Mouse (Mus musculus): ENCODE data around the gene Arglu1. TPM values are rescaled to one million over a fixed set of nuclear protein-coding genes. Genes with fewer than 3 reads are reported as not detected.
A peak's percentile ranks its signal among the peaks of the same experiment; 100 is the strongest.

Gene Arglu1
- polyA plus RNA-seq, 1 experiment from 2014 or later, result 155 TPM

DNA sequence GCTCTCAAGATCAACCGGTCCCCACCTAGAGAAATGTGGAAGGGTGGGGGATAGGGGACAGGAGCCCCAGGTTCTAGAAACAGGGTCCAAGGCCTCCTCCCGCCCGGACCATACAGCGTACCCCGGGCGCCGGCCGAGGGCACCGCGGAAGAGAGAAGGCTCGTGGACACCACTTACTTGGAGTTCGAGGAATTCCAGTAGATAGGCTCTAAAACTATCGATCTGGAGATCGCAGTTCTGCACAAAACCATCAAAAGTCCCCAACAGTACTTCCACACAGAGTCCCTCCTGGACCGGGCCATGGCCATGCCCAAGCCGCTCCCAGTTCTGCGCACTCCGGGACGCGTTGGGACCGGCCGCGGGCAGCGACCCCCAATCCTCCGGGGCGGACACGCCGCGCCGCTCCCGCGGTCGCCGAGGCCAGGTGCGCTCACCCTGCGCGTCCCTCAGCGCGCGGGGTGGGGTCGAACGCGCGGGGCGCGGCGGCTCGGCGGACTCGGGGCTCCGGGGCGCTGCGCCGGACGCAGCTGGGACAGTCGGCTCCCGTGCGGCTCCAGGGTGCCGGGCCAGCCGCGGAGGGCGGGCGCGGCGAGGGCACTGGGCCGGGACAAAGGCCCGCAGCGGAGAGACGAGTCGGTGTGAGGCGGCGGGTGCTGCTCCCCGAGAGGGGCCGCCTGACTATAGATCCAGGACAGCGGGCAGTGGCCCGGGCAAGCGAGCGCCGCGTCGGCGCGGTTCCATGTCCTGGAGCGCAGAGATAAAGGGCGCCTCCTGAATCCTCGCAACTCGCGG, 29.8 kb downstream of the Arglu1 start:
- peak overlapping the region; percentile 85 for H3K4me3 ChIP-seq (replicated peaks; ENCODE audit: low read length)
- ATAC-seq (ENCODE audit: low FRiP score), result no peak; the same call in 1 of the 2 replicates
- H3K27ac ChIP-seq, result peak overlapping the region; percentile 90
- DNase-seq (ENCODE audit: low spot score), result peak; percentile 55
- peak overlapping the region; percentile 86 for H3K4me2 ChIP-seq (replicated peaks)
- H3K4me1 ChIP-seq (replicated peaks; ENCODE audit: control insufficient read depth, insufficient read depth, low read length), result peaks cover 17% of the 10 kb centered on the region
- no peaks in the 10 kb centered on the region for H3K27me3 ChIP-seq (ENCODE audit: control insufficient read depth, insufficient read depth, low read length)
- WGBS, result 0% methylated on average over 77 of the region's 88 CpGs
- H3K9ac ChIP-seq, result peak overlapping the region; percentile 92
- peaks cover 3% of the 10 kb centered on the region; the same call in 1 of the 2 replicates for H3K36me3 ChIP-seq (replicated peaks; ENCODE audit: control insufficient read depth, insufficient read depth)
- no peaks in the 10 kb centered on the region for H3K9me3 ChIP-seq (ENCODE audit: control insufficient read depth, low read length)

DNA sequence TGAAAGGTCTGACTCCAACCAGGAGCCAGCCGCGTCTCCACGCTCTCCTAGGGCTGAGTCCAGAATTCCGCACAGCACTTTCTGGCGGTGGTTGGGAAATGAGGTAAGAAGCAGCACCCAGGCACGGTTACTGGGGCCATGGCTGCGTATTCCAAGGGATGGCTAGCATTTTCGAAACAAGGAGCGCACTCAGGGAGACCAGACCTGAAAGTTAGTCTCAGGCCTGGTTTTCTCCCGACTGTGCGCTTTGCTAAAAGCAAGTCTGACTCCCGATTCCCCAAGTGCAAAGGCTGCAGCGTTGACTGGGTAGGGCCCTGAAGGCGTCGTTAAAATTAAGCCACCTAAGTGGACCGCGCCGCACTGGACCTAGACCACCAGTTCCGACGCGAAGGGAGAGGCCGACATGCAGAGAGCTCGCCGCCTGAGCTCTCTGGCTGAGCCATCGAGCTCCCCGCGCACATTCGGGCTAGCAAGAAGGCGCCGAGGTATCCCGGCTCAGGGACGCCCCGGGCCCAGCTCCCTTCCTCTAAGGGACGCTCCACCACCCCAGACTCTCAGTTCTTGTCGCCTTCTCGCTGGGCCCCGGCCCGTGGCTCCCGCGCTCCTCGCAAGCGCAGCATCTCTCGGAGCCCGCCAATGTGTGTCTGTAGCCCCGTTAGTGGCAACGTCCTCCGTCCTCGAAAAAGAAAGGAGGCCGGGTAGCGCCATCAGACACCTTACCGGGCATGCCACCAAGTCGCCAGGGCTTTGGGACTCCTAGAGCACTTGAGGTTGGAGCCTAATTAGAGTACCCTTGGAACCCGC, 30.6 kb downstream of the Arglu1 start:
- H3K27me3 ChIP-seq (ENCODE audit: control insufficient read depth, insufficient read depth, low read length), result no peaks in the 10 kb centered on the region
- no peaks in the 10 kb centered on the region for H3K36me3 ChIP-seq (replicated peaks; ENCODE audit: control insufficient read depth, insufficient read depth)
- WGBS, result under 1% methylated on average over 53 of the region's 53 CpGs
- no peaks in the 10 kb centered on the region for H3K9me3 ChIP-seq (ENCODE audit: control insufficient read depth, low read length)
- peak overlapping the region; percentile 90 for H3K27ac ChIP-seq
- DNase-seq (ENCODE audit: low spot score) (peak; percentile 57), ATAC-seq (ENCODE audit: low FRiP score) (no peak)
- H3K9ac ChIP-seq, result peak overlapping the region; percentile 92
- peaks cover 23% of the 10 kb centered on the region for H3K4me1 ChIP-seq (replicated peaks; ENCODE audit: control insufficient read depth, insufficient read depth, low read length)
- H3K4me3 ChIP-seq (replicated peaks; ENCODE audit: low read length), result peak overlapping the region; percentile 85
- H3K4me2 ChIP-seq (replicated peaks), result peak overlapping the region; percentile 86

DNA sequence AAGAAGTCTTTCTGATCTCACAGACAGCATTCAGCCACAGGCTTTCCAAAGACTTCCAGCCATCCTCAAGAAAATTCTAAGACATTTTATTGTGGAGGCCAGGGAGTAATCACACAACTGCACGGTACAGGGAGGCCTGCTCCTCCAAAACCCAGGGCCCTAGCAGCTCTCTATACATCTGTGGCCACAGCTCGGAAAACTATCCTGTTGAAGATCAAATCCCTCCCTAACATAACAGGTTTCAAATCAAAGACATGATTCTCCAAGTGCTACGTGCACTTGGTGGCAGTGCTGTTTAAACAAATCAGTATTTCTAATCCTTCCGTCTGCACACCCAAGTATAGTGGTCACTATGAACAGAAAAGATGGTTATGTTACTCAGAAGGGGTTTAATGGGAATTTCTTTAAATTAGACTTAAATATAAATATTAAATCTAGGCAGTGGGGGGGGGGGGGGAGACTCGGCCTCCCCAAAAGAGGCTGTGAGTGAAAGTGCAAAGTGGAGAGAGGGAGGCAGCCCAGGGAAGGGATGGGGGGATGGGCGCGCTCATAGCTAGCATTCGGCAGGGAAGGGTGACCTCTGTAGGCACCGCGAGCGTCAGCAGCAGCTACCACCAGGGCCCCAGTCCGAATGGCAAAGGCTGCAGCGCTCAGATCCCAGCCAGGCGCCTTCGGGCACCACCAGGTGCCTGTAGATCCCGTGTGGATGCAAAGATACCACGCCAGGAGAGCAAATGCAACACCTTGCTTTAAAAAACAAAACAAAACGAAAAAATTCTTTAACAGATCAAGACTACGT, 31.7 kb downstream of the Arglu1 start:
- peak overlapping the region; percentile 86 for H3K4me2 ChIP-seq (replicated peaks)
- H3K9me3 ChIP-seq (ENCODE audit: control insufficient read depth, low read length), result no peaks in the 10 kb centered on the region
- WGBS, result 2% methylated on average over 19 of the region's 19 CpGs
- H3K27me3 ChIP-seq (ENCODE audit: control insufficient read depth, insufficient read depth, low read length), result no peaks in the 10 kb centered on the region
- H3K4me1 ChIP-seq (replicated peaks; ENCODE audit: control insufficient read depth, insufficient read depth, low read length), result peaks cover 34% of the 10 kb centered on the region
- H3K27ac ChIP-seq, result peak overlapping the region; percentile 90
- ATAC-seq (ENCODE audit: low FRiP score), result peak; percentile 54; the same call in 1 of the 2 replicates
- H3K9ac ChIP-seq, result peak overlapping the region; percentile 92
- DNase-seq (ENCODE audit: low spot score), result peak; percentile 85
- no peaks in the 10 kb centered on the region for H3K36me3 ChIP-seq (replicated peaks; ENCODE audit: control insufficient read depth, insufficient read depth)
- H3K4me3 ChIP-seq (replicated peaks; ENCODE audit: low read length), result peak overlapping the region; percentile 85

DNA sequence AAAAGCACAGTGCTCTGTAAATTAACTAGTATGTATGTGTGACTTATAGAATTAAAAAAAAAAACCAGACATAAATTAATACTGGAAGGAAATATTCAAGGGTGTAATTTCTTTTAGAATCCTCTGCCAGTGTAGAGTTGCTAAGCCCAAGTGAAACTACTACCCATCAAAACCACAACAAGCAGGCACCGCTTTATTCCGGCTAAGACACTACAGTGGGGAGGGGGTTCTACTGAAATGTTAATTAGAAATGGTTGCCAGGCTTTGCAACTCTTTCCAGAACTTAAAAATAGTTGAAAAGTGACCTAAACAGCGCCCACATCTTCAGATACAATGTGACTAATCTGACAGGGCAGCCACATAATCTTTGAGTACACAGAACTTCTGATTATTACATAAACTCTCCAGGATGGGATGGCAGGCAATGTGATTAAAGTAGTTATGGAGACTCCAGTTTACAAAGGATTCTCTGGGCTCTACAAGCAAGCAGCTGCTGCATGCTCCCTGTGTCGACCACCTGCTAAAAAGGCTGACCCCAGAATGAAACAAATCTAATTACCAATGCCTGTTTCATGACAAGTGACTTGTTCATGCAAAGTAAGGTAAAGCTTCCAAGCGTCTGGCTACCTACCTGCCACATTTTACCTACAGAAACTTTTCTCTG, 32.5 kb downstream of the Arglu1 start:
- peaks cover 42% of the 10 kb centered on the region for H3K4me1 ChIP-seq (replicated peaks; ENCODE audit: control insufficient read depth, insufficient read depth, low read length)

DNA sequence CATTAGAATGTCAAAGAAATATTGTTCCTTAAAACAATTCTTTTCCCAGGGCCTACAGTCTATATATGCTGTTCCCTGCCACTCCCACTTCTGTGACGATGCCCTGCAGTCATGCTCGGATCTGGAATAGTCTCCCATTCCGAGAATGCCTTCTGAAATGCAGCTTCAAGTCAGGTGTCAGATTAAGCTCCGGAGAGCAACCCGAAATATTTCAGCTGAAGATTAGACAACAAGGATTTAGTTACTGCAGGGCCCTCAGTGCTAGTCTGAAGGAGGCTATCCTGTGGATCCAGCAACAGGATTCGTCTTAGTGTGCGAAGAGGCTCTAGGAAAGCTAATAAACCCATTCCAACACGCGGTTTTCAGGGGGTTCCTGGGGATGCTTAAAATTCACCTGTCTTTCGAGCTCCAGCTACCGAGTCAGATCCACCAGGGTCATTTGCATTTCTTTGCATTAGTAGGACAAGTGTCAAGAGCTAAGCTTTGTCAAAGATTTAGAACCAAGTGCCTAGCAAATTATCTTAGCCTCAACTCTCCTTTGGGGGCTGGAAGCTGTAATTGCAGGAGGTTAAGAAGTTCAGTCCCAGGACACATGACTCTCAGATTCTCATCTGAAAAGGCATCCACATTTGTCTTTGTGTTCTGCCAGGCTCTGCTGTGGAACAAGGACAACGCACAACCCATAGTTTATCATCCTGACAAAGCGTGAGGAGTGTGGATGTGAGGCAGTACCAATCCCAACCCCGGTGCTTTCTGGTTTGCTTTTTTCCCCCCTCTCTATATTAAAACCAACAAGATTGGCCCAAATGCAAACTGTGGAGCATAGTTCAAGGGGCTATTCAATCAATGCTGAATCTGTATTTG, 33.5 kb downstream of the Arglu1 start:
- Histone ChIP-seq H3K9me3 (ENCODE audit: control insufficient read depth, low read length) (no peaks in the 10 kb centered on the region), H3K27ac (peak overlapping the region; percentile 90), H3K36me3 (replicated peaks; ENCODE audit: control insufficient read depth, insufficient read depth) (no peaks in the 10 kb centered on the region), H3K4me3 (replicated peaks; ENCODE audit: low read length) (peak overlapping the region; percentile 85), H3K27me3 (ENCODE audit: control insufficient read depth, insufficient read depth, low read length) (no peaks in the 10 kb centered on the region), H3K4me1 (replicated peaks; ENCODE audit: control insufficient read depth, insufficient read depth, low read length) (peaks cover 52% of the 10 kb centered on the region), H3K9ac (peak overlapping the region; percentile 92), H3K4me2 (replicated peaks) (peak overlapping the region; percentile 86)
- DNase-seq (ENCODE audit: low spot score) (peak; percentile 56), ATAC-seq (ENCODE audit: low FRiP score) (no peak)
- 4% methylated on average over 14 of the region's 14 CpGs for WGBS

More for the DNA sequence above, 32.5 kb downstream of the Arglu1 start:
- Histone ChIP-seq H3K36me3 (replicated peaks; ENCODE audit: control insufficient read depth, insufficient read depth) (no peaks in the 10 kb centered on the region), H3K27me3 (ENCODE audit: control insufficient read depth, insufficient read depth, low read length) (no peaks in the 10 kb centered on the region), H3K9ac (peak overlapping the region; percentile 92), H3K27ac (peak overlapping the region; percentile 90), H3K4me2 (replicated peaks) (peak overlapping the region; percentile 86), H3K4me3 (replicated peaks; ENCODE audit: low read length) (peak overlapping the region; percentile 85), H3K9me3 (ENCODE audit: control insufficient read depth, low read length) (no peaks in the 10 kb centered on the region)
- WGBS, result 6% methylated on average over 5 of the region's 5 CpGs
- ATAC-seq (ENCODE audit: low FRiP score) (no peak), DNase-seq (ENCODE audit: low spot score) (peak; percentile 47)

DNA sequence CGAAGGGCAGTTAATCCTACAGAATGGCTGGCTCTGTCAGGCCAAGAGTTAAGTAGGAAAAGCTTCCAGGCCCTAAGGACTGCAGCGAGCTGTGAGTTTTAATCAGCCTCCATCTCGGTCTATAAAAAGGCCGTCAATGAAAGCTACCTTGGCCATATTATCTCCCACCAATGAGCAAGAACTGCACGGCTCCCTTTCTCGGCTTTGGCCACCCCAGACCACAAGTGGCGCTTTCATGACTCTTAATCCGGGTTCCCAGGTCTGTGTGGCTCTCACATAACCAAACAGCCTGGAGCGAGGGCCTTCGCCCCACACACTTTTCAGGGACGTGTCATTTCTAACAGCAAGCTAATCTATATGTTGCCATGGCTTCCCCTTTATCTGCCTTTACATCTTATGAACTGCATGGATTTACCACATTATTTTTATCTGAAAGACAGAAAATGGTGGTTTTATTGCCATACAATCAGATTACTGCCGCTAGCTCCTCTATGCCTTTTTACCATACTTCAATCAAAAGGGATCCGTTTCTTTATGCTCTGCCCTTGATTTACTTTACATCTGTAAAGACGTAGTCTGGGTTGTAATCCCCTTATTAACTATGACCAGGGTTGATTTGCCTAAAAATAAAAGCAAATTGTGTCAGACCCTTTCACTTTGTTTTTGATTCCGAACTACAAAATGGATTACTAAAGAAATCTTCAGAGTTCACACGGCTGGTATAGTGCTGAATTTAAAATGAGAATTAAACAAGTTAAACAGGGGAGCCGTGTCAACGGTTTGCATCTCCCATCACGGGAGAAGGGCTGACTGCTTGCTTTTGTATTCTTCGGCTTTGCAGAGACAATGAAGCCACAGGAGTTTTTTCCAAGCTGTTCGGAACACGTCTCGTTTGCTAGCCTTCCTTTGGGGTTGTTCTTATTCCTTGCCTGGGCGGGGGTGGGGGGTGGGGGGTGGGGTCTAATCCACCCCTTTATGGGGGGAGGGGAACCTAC, 34.7 kb downstream of the Arglu1 start:
- peak overlapping the region; percentile 86 for H3K4me2 ChIP-seq (replicated peaks)
- no peaks in the 10 kb centered on the region for H3K27me3 ChIP-seq (ENCODE audit: control insufficient read depth, insufficient read depth, low read length)
- peak; percentile 50 for DNase-seq (ENCODE audit: low spot score)
- WGBS, result 6% methylated on average over 24 of the region's 24 CpGs
- peak overlapping the region; percentile 85 for H3K4me3 ChIP-seq (replicated peaks; ENCODE audit: low read length)
- no peaks in the 10 kb centered on the region for H3K9me3 ChIP-seq (ENCODE audit: control insufficient read depth, low read length)
- H3K9ac ChIP-seq, result peak overlapping the region; percentile 92
- no peak for ATAC-seq (ENCODE audit: low FRiP score)
- H3K36me3 ChIP-seq (replicated peaks; ENCODE audit: control insufficient read depth, insufficient read depth), result no peaks in the 10 kb centered on the region
- H3K27ac ChIP-seq, result peak overlapping the region; percentile 90
- peaks cover 59% of the 10 kb centered on the region for H3K4me1 ChIP-seq (replicated peaks; ENCODE audit: control insufficient read depth, insufficient read depth, low read length)

DNA sequence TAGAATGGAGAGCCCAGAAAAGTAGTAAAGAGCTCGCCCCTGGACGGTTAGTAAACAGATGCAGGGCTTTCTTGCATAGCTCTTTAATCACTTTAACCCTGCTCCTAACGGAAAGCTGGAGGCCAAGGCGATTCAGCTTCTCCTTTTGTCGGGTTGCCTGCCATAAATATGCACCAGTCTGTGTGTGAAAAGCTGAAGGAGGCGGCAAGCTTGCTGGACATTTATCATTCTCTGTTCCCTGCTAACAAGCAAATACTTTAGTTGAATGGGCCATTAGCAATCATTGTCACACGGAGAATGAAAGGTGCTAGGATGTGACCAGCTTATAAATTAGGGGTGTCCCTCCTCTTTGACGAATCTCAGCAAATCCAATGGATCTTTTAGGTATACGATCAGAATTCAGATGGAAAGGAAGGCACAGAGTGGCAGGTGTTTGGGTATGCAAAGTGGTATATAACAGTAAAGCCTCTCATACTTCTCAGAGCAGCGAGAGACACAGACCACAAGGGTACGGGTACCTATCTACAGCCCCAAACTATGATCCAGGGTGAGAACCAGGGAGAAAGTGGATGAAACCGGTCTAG, 36.3 kb downstream of the Arglu1 start:
- Histone ChIP-seq H3K9ac (peak overlapping the region; percentile 52), H3K4me1 (replicated peaks; ENCODE audit: control insufficient read depth, insufficient read depth, low read length) (peaks cover 68% of the 10 kb centered on the region), H3K4me2 (replicated peaks) (peak overlapping the region; percentile 86), H3K4me3 (replicated peaks; ENCODE audit: low read length) (peak overlapping the region; percentile 17), H3K9me3 (ENCODE audit: control insufficient read depth, low read length) (no peaks in the 10 kb centered on the region), H3K27me3 (ENCODE audit: control insufficient read depth, insufficient read depth, low read length) (no peaks in the 10 kb centered on the region), H3K27ac (peak overlapping the region; percentile 90; the same call in 1 of the 2 replicates), H3K36me3 (replicated peaks; ENCODE audit: control insufficient read depth, insufficient read depth) (no peaks in the 10 kb centered on the region)
- no peak for ATAC-seq (ENCODE audit: low FRiP score)
- DNase-seq (ENCODE audit: low spot score), result no peak
- 10% methylated on average over 12 of the region's 12 CpGs for WGBS

Data from hindbrain, embryonic 14.5 days (tissue).